Mouse (Mus musculus): ENCODE measurements at regions not wholly inside any gene's neighbourhood (a gene's known extent, or its start where the extent isn't known, plus 50 kb on each side); places are given as distances from the start of the nearest gene placed in this dataset.

GRCm38 (mm10) chr9:72218736-72219135 is 55.9 kb upstream of the Zfp280d start:
- no peak for DNase-seq

- no peak for DNase-seq
These were observed 54.8 kb upstream of the Zfp280d start for GRCm38 (mm10) chr9:72219892-72220291.

GRCm38 (mm10) chr9:72221333-72221732 is 53.3 kb upstream of the Zfp280d start:
- DNase-seq: no peak

Data from kidney, postnatal 36 days (tissue).